8 mouse cellular contexts compared by ENCODE assay signal in genomic region chr16:32646014-32646413, GRCm38 (mm10). TPM values are rescaled to one million over a fixed set of nuclear protein-coding genes. Genes with fewer than 3 reads are reported as not detected.
DNase-seq lines count a peak whose midpoint lies in the region; ATAC-seq and TF ChIP-seq lines count a peak whose summit lies in the region.

No protein-coding gene starts in this region.

- no peaks in the 10 kb centered on the region for H3K27me3 ChIP-seq in kidney, postnatal 0 days (ENCODE audit: insufficient read depth, low read length)
- H3K27me3 ChIP-seq in embryonic facial prominence, embryonic 11.5 days (ENCODE audit: control insufficient read depth, insufficient read depth, low read length): no peaks in the 10 kb centered on the region
- no peaks in the 10 kb centered on the region for H3K27me3 ChIP-seq in hindbrain, embryonic 14.5 days (ENCODE audit: control insufficient read depth, insufficient read depth, low read length)
- H3K27me3 ChIP-seq in midbrain, embryonic 14.5 days (ENCODE audit: control insufficient read depth, insufficient read depth, low read length): no peaks in the 10 kb centered on the region

- H3K27ac ChIP-seq in kidney, postnatal 0 days: peak overlapping the region; percentile 51
- no peak overlapping the region for H3K27ac ChIP-seq in embryonic facial prominence, embryonic 11.5 days (replicated peaks; ENCODE audit: low read depth, low read length)
- H3K27ac ChIP-seq in hindbrain, embryonic 14.5 days: no peak overlapping the region
- no peak overlapping the region for H3K27ac ChIP-seq in midbrain, embryonic 14.5 days (replicated peaks; ENCODE audit: low read depth, low read length)

- peaks cover 6% of the 10 kb centered on the region for H3K4me1 ChIP-seq in kidney, postnatal 0 days (replicated peaks; ENCODE audit: insufficient read depth, low read length)
- H3K4me1 ChIP-seq in embryonic facial prominence, embryonic 11.5 days (ENCODE audit: control insufficient read depth, insufficient read depth, low read length): peaks cover 10% of the 10 kb centered on the region
- H3K4me1 ChIP-seq in hindbrain, embryonic 14.5 days (replicated peaks; ENCODE audit: control insufficient read depth, insufficient read depth, low read length): peaks cover 31% of the 10 kb centered on the region
- peaks cover 18% of the 10 kb centered on the region for H3K4me1 ChIP-seq in midbrain, embryonic 14.5 days (ENCODE audit: control insufficient read depth, insufficient read depth, low read length)

- H3K9ac ChIP-seq in kidney, postnatal 0 days (ENCODE audit: low read depth, low read length): no peak overlapping the region
- peak overlapping the region; percentile 22; the same call in 1 of the 2 replicates for H3K9ac ChIP-seq in embryonic facial prominence, embryonic 11.5 days (replicated peaks; ENCODE audit: low read length)
- H3K9ac ChIP-seq in hindbrain, embryonic 14.5 days: peak overlapping the region; percentile 17; the same call in 1 of the 2 replicates
- H3K9ac ChIP-seq in midbrain, embryonic 14.5 days (replicated peaks; ENCODE audit: low read length): no peak overlapping the region

- H3K4me2 ChIP-seq in kidney, postnatal 0 days (ENCODE audit: low read length): peak overlapping the region; percentile 94
- peak overlapping the region; percentile 87 for H3K4me2 ChIP-seq in embryonic facial prominence, embryonic 11.5 days (ENCODE audit: low read depth, low read length)
- peak overlapping the region; percentile 85 for H3K4me2 ChIP-seq in hindbrain, embryonic 14.5 days (replicated peaks)
- peak overlapping the region; percentile 85 for H3K4me2 ChIP-seq in midbrain, embryonic 14.5 days (ENCODE audit: low read length)

- no peaks in the 10 kb centered on the region for H3K9me3 ChIP-seq in kidney, postnatal 0 days (replicated peaks; ENCODE audit: low read length)
- H3K9me3 ChIP-seq in embryonic facial prominence, embryonic 11.5 days (replicated peaks; ENCODE audit: control insufficient read depth, low read length): no peaks in the 10 kb centered on the region
- no peaks in the 10 kb centered on the region for H3K9me3 ChIP-seq in hindbrain, embryonic 14.5 days (ENCODE audit: control insufficient read depth, low read length)
- no peaks in the 10 kb centered on the region for H3K9me3 ChIP-seq in midbrain, embryonic 14.5 days (ENCODE audit: control insufficient read depth, low read length)

- no peak overlapping the region for H3K4me3 ChIP-seq in kidney, postnatal 0 days (replicated peaks; ENCODE audit: low read depth, low read length)
- H3K4me3 ChIP-seq in embryonic facial prominence, embryonic 11.5 days (ENCODE audit: low read depth, low read length): no peak overlapping the region; the same call in 1 of the 2 replicates
- peak overlapping the region; percentile 93 for H3K4me3 ChIP-seq in hindbrain, embryonic 14.5 days (replicated peaks; ENCODE audit: low read length)
- H3K4me3 ChIP-seq in midbrain, embryonic 14.5 days (replicated peaks; ENCODE audit: low read depth, low read length): peak overlapping the region; percentile 90

- 47% methylated on average over 9 of the region's 9 CpGs for WGBS in kidney, postnatal 0 days
- 89% methylated on average over 9 of the region's 9 CpGs for WGBS in embryonic facial prominence, embryonic 11.5 days
- 81% methylated on average over 9 of the region's 9 CpGs for WGBS in hindbrain, embryonic 14.5 days
- 85% methylated on average over 9 of the region's 9 CpGs for WGBS in midbrain, embryonic 14.5 days

- no peak for ATAC-seq in kidney, postnatal 0 days (replicated peaks; ENCODE audit: low FRiP score, low read depth)
- no peak for ATAC-seq in embryonic facial prominence, embryonic 11.5 days (replicated peaks; ENCODE audit: insufficient number of reproducible peaks, low FRiP score, low TSS enrichment, low read depth)
- no peak for ATAC-seq in hindbrain, embryonic 14.5 days (ENCODE audit: low FRiP score)
- no peak for ATAC-seq in midbrain, embryonic 14.5 days (ENCODE audit: low FRiP score, low TSS enrichment)

- no peaks in the 10 kb centered on the region for H3K36me3 ChIP-seq in kidney, postnatal 0 days (ENCODE audit: insufficient read depth, low read length)
- no peaks in the 10 kb centered on the region for H3K36me3 ChIP-seq in embryonic facial prominence, embryonic 11.5 days (replicated peaks; ENCODE audit: control insufficient read depth, insufficient read depth, low read depth, low read length)
- no peaks in the 10 kb centered on the region for H3K36me3 ChIP-seq in hindbrain, embryonic 14.5 days (replicated peaks; ENCODE audit: control insufficient read depth, insufficient read depth)
- H3K36me3 ChIP-seq in midbrain, embryonic 14.5 days (ENCODE audit: control insufficient read depth, insufficient read depth, low read length): no peaks in the 10 kb centered on the region

- no peak for DNase-seq in kidney, postnatal 0 days (ENCODE audit: low spot score)
- DNase-seq in kidney, adult 11 months: no peak
- no peak for DNase-seq in embryonic facial prominence, embryonic 11.5 days (ENCODE audit: low spot score)
- no peak for DNase-seq in hindbrain, embryonic 14.5 days (ENCODE audit: low spot score)
- no peak for DNase-seq in midbrain, embryonic 14.5 days
- no peak for DNase-seq in frontal cortex, postnatal 36 days (ENCODE audit: low spot score in 2 of 2)
- DNase-seq in retina, embryonic 14.5 days (ENCODE audit: low spot score): no peak
- no peak for DNase-seq in adrenal gland, adult 18-20 months (ENCODE audit: low spot score in 2 of 2)

- TF ChIP-seq CTCF in kidney, postnatal 0 days (IDR thresholded peaks at IDR 0.05; ENCODE audit: low read depth): no peak

RNA-seq across cellular contexts. Expression of gene Tnk2, which starts 2.3 kb away (rescaled TPM):
- polyA plus RNA-seq in kidney, postnatal 0 days (2015; fragmentation: Nextera tagmentation; extraction: Ambion mirVana): 8.4 and 8.5 TPM in 2 replicates
- 5.3 and 5.8 TPM in 2 replicates for polyA plus RNA-seq in embryonic facial prominence, embryonic 11.5 days (2014; fragmentation: Nextera tagmentation; extraction: Ambion mirVana)
- 17.4 and 20.0 TPM in 2 replicates for polyA plus RNA-seq in hindbrain, embryonic 14.5 days (2014; fragmentation: Nextera tagmentation; extraction: Ambion mirVana)
- polyA plus RNA-seq in midbrain, embryonic 14.5 days (2014; fragmentation: Nextera tagmentation; extraction: Ambion mirVana): 15.5 and 17.6 TPM in 2 replicates
- 10 to 100 TPM; 29.9 to 33.1 TPM for total RNA-seq in adrenal gland, adult 18-20 months (2021)

RNA-seq across cellular contexts. Expression of gene Tfrc, which starts 37.3 kb away (rescaled TPM):
- polyA plus RNA-seq in kidney, postnatal 0 days (2015; fragmentation: Nextera tagmentation; extraction: Ambion mirVana): 37.0 and 43.9 TPM in 2 replicates
- 57.9 and 63.2 TPM in 2 replicates for polyA plus RNA-seq in embryonic facial prominence, embryonic 11.5 days (2014; fragmentation: Nextera tagmentation; extraction: Ambion mirVana)
- 54.0 and 65.1 TPM in 2 replicates for polyA plus RNA-seq in hindbrain, embryonic 14.5 days (2014; fragmentation: Nextera tagmentation; extraction: Ambion mirVana)
- 31.8 and 69.8 TPM in 2 replicates for polyA plus RNA-seq in midbrain, embryonic 14.5 days (2014; fragmentation: Nextera tagmentation; extraction: Ambion mirVana)
- total RNA-seq in adrenal gland, adult 18-20 months (2021): 10 to 100 TPM; 19.8 to 34.3 TPM

Comparison
In these comparisons a context has a peak if more than half of its experiments do, and no peak if none do; other contexts are left out.
1. H3K4me3 ChIP-seq: peak in hindbrain, embryonic 14.5 days (single experiment) and midbrain, embryonic 14.5 days (single experiment); none in kidney, postnatal 0 days (single experiment) and embryonic facial prominence, embryonic 11.5 days (single experiment).
2. H3K9ac ChIP-seq: peak in embryonic facial prominence, embryonic 11.5 days (single experiment) and hindbrain, embryonic 14.5 days (single experiment); none in kidney, postnatal 0 days (single experiment) and midbrain, embryonic 14.5 days (single experiment).
3. Peak in every context shown above with its lines, with median percentiles within 50 percentile points of each other: H3K4me2 ChIP-seq.